Mouse (Mus musculus): ENCODE results near the gene Tnfsf12.

- TF ChIP-seq POLR2A (IDR thresholded peaks at IDR 0.05; ENCODE audit: insufficient read depth, low read depth, low read length) (no peak), CTCF (IDR thresholded peaks at IDR 0.05; ENCODE audit: insufficient read depth, low read depth, low read length) (no peak)
Observed at GRCm38 (mm10) chr11:69716953-69717352, 21.3 kb upstream of the Tnfsf12 start.

Measured in olfactory bulb, adult 2 months (tissue).